Mouse (Mus musculus) kidney, postnatal 4 days (tissue): Measurements from ENCODE around the gene Fam214b.
A peak's percentile ranks its signal among the peaks of the same experiment; 100 is the strongest.

Experiments used
- DNase-seq, 2 experiments: peaks; one replicate each; pipeline ENCODE4 v3.0.0; 2021; ENCODE audit warnings: mixed read lengths in 2 of 2

The Fam214b gene

GRCm38 (mm10) chr4:43038567-43039495 lies 7.2 kb downstream of the Fam214b start:
- peak; percentile 38 to 58 for DNase-seq

DNA sequence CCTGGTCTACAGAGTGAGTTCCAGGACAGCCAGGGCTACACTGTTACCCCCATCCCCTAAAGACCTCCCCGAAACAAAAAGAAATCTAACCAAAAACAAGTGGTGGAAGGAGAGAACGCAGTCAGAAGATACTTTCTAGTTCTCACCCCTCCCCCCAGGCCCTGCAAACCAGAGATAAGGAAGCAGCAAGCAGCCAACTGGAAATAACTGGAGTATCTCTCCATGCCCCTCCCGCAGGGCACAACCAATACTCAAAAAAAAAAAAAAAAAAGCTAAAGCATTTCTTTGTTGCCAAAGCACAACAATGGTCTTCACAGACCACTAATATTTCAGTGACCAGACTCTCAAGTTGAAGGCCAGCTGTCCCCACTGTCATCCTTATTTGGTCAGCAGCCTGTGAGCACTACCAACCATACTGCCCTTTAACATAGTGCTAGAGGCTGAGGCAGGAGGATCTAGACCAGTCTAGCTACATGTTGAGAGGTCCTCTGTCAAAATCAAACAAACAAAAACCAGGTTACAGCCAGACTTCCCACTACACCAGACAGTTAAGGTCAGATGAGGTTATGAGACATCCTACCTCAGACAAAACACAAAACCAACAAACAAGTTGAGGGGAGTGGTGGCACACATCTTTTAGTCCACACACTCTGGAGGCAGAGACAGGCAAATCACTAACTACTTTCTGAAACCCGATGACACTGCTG lies 8.0 kb downstream of the Fam214b start:
- DNase-seq: no peak

GRCm38 (mm10) chr4:43036356-43036755 lies 9.7 kb downstream of the Fam214b start:
- DNase-seq: no peak

GRCm38 (mm10) chr4:43035851-43036250 lies 10.2 kb downstream of the Fam214b start:
- DNase-seq: no peak

- DNase-seq: no peak
These were observed 12.5 kb downstream of the Fam214b start for GRCm38 (mm10) chr4:43033481-43033880.

DNA sequence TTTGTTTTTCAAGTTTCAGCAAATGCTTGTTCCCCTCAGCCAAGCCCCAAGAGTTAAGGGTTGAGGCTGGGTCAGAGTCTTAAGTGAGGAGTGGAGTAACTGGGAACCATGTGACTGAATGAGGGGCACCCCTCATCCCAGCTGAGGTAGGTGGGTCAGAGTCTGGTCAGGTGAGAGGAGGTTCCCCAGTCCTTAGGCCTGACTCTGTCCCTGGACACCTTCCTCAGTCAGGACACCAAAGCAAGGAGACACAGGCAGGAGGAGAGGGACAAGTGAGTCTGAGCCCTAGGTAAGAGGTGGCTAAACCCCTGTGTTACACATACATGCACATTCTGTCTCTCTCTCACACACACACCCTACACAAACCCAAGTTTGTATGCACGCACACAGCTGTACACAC lies 13.5 kb downstream of the Fam214b start:
- DNase-seq: no peak

DNA sequence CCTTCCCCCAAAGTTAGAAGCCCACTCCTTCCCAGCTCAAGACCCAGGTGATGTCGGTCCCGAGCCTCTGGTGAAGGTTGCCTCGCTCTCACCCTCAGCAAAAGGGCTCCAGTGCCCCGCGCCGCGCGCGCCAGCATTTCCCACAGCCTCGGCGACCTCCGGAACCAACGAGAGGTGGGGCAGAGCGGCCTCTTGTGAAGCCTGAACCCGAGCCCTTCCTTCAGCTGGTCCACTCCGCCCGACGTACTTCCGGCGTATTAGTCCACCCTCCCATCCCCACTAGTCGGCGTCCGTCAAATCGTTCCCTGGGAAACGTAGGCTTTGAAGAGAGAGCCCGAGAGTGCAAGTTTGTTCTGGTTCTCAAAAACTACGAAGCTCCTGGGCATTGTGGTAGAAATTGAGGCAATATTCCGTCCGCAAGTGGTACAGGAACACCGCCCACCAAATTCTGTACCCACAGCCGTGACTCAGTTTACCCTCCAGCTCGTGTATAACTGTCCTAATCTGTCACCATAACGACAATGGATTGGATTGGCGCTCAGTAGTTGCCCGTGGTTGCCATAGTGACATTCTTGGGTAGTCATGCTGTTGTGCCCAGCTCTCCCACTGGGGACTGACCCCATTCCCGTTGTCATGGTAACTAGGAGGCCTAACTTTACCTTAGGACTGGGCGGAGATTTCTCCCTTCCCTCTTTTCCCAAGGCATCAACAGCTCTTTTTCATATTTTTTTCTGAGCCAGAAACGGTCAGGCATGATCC lies 14.6 kb downstream of the Fam214b start, which contains the start of gene Stoml2:
Stoml2 (minus strand) TSS at position 474 of the 759 bp plus-strand sequence.
- peak; percentile 96 for DNase-seq

GRCm38 (mm10) chr4:43030780-43031230 lies 15.2 kb downstream of the Fam214b start:
- peak; percentile 58 to 68 for DNase-seq

DNA sequence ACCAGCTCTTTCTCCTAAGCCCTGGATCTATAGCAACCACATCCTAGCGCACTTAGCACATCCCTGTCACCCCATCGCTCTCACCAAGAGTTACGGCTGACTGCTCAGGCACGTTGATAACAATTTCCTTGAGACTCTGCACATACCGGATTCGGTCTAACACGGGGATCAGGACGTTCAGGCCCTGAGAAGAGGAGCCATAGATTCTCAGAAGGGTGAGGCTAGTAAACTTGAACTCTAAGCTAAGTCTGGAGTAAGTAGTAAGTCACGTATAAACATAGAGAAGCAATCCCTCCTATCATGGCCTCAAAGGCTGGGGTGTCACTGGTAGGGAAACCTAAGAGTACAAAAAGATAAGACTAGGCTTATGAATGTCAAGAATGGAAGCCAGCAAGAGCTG lies 15.7 kb downstream of the Fam214b start:
- DNase-seq: no peak

DNA sequence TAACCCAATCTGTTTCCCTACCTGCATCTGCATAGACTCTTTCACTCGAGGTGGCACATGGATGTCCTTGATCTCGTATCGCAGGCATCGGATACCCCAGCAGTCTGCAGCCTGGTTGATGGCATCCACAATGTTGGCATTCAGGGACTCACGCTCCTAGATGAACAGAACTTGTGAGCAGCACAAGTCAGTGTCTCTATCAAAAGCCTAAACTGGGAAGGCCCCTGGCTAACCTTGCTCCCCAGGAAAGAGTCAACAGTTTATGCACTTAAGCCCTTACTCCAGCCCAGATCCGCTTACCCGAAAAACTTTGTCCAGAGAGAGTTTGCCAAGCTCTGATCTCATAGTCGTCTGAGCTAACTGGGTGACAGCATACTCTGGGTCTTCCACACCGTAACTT lies 16.3 kb downstream of the Fam214b start:
- DNase-seq: no peak

GRCm38 (mm10) chr4:43029121-43029520 lies 16.9 kb downstream of the Fam214b start:
- no peak for DNase-seq

- peak; percentile 98 for DNase-seq
These were observed 20.7 kb downstream of the Fam214b start, which contains the start of gene Pigo for GRCm38 (mm10) chr4:43025084-43025960. TSS of gene Pigo (minus strand) at chr4:43025819.

DNA sequence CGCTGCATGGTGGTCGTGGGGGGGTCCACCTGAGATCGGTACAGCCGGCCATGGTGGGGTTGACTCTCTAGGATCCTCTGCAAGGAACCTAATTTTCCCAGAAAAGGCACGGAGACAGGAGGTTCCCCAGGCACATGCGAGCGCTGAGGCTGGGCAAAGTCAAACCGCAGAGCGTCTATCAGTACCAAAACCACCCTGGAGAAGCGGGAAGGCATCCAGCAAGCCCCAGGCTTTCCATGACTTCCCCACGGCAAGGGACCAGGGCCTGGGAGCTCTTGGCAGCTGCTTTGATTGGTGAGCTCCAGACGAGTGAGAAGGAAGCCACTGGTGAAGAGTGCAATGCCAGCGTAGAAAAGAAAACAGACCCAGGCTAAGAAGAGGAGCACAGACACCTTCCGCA lies 21.3 kb downstream of the Fam214b start:
- no peak for DNase-seq

GRCm38 (mm10) chr4:43021341-43021740 lies 24.7 kb downstream of the Fam214b start:
- DNase-seq: no peak

GRCm38 (mm10) chr4:43020876-43021275 lies 25.1 kb downstream of the Fam214b start:
- no peak for DNase-seq

- no peak for DNase-seq
These were observed 26.2 kb downstream of the Fam214b start for GRCm38 (mm10) chr4:43019641-43020465.

- no peak for DNase-seq
These were observed 26.8 kb downstream of the Fam214b start for GRCm38 (mm10) chr4:43019176-43019575.

GRCm38 (mm10) chr4:43018156-43018555 lies 27.9 kb downstream of the Fam214b start:
- no peak for DNase-seq

GRCm38 (mm10) chr4:43012091-43012490 lies 33.9 kb downstream of the Fam214b start:
- DNase-seq: no peak

DNA sequence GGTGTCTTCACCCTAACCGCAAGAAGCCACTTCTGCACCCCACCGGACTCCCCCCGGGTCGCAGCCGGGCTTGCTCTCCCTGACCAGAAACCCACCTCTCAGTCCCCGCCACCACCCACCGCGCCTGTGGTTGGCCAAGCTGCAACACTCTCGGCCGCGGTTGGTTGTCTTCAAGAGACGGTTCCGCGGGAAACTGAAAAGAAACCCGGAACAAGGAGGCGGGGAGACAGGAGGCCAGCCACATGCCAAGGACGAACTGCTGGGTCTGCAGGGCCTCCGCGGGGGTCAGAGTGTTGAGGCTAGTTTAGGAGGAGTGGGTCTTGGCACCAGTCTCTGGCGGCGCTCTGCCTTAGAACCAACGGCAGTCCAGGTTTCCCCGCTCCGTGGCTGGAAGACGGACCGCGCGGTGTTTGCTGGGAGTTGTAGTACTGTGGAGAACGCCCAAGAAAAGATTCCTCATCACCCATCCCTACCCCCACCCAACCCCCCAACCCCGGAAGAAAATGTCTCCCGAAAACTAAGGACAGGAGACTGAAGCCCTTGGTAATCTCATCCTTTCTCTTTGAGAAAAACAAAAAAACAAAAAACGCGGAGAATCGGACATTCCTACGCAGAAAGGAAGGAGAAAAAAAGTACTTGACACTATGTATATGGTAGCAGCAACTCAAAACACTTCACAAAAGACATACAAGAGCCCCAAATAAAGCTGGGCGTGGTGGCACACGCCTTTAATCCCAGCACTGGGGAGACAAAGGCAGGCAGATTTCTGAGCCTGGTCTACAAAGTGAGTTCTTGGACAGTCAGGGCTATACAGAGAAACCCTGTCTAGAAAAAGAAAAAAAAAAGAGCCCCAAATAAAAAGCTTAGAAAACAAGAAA lies 35.6 kb downstream of the Fam214b start, which contains the start of gene Fancg:
Fancg (minus strand) TSS at position 346 of the 878 bp plus-strand sequence.
- peak; percentile 88 to 91 for DNase-seq
